Mouse (Mus musculus) testis, postnatal 10 days (tissue): ENCODE measurements at regions not wholly inside any gene's neighbourhood (a gene's known extent, or its start where the extent isn't known, plus 50 kb on each side); places are given as distances from the start of the nearest gene placed in this dataset.

Source experiments
- DNase-seq: peaks from one replicate; pipeline ENCODE4 v3.0.0; 2021; ENCODE audit warnings: low spot score

- DNase-seq, result no peak
Observed at GRCm38 (mm10) chr1:184394559-184395194, 337.7 kb downstream of the Hlx start.

GRCm38 (mm10) chr1:184384088-184384823, 348.2 kb downstream of the Hlx start:
- no peak for DNase-seq

GRCm38 (mm10) chr1:184378665-184379064, 344.6 kb upstream of the 1700056E22Rik start:
- no peak for DNase-seq

GRCm38 (mm10) chr1:184365026-184365425, 330.9 kb upstream of the 1700056E22Rik start:
- DNase-seq, result no peak

GRCm38 (mm10) chr1:184358226-184358568, 324.1 kb upstream of the 1700056E22Rik start:
- DNase-seq, result no peak

- no peak for DNase-seq
Observed at GRCm38 (mm10) chr1:184357474-184358225, 323.5 kb upstream of the 1700056E22Rik start.

GRCm38 (mm10) chr1:184353832-184354449, 319.8 kb upstream of the 1700056E22Rik start:
- no peak for DNase-seq

- DNase-seq, result no peak
Observed at GRCm38 (mm10) chr1:184351760-184352159, 317.7 kb upstream of the 1700056E22Rik start.

- no peak for DNase-seq
Observed at GRCm38 (mm10) chr1:184344829-184345228, 310.7 kb upstream of the 1700056E22Rik start.

GRCm38 (mm10) chr1:184335952-184336351, 301.9 kb upstream of the 1700056E22Rik start:
- DNase-seq, result no peak

- DNase-seq, result peak; percentile 54
Observed at GRCm38 (mm10) chr1:184335281-184335680, 301.2 kb upstream of the 1700056E22Rik start.

GRCm38 (mm10) chr1:184334818-184335217, 300.7 kb upstream of the 1700056E22Rik start:
- no peak for DNase-seq

GRCm38 (mm10) chr1:184333086-184333485, 299.0 kb upstream of the 1700056E22Rik start:
- no peak for DNase-seq

- no peak for DNase-seq
Observed at GRCm38 (mm10) chr1:184330516-184331350, 296.6 kb upstream of the 1700056E22Rik start.

GRCm38 (mm10) chr1:184326191-184326590, 292.1 kb upstream of the 1700056E22Rik start:
- no peak for DNase-seq

GRCm38 (mm10) chr1:184324234-184324633, 290.1 kb upstream of the 1700056E22Rik start:
- no peak for DNase-seq

- no peak for DNase-seq
Observed at GRCm38 (mm10) chr1:184320521-184321177, 286.5 kb upstream of the 1700056E22Rik start.

GRCm38 (mm10) chr1:184310185-184310815, 276.2 kb upstream of the 1700056E22Rik start:
- no peak for DNase-seq

GRCm38 (mm10) chr1:184304813-184305212, 270.7 kb upstream of the 1700056E22Rik start:
- no peak for DNase-seq

GRCm38 (mm10) chr1:184304204-184304603, 270.1 kb upstream of the 1700056E22Rik start:
- DNase-seq, result no peak

- DNase-seq, result no peak
Observed at GRCm38 (mm10) chr1:184298701-184299100, 264.6 kb upstream of the 1700056E22Rik start.
